Mouse (Mus musculus): ENCODE data around the gene Aars.

DNA sequence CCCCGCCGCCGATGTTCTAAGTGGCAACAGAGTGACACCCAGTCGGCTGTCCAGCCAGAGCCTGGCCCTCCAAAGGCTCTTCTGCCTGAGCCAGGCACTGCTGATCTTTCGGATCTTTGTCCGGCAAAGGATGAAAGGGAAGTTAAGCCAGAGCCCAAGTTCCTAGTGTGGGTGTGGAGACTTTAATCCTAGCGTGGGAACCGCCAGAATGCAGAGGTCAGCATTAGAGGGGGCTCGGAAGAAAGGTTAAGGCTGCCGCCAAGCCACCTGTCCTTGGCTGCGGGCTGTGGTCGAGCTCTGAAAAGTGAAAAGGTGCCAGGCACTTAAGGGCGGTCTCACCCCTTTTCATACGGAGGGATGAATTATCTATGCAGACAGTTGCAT, 28.7 kb downstream of the Aars start:
- TF ChIP-seq CTCF (IDR thresholded peaks at IDR 0.05; ENCODE audit: borderline replicate concordance, extremely low read depth, insufficient read depth, insufficient read length) (no peak), POLR2A (IDR thresholded peaks at IDR 0.05; ENCODE audit: borderline replicate concordance, extremely low read depth, insufficient read depth, insufficient read length, poor library complexity, severe bottlenecking) (no peak)

Data from brain, embryonic 14.5 days (tissue).